Mouse (Mus musculus): ENCODE data around the gene Cyct.

The Cyct gene

GRCm38 (mm10) chr2:76360226-76360625, at the start of gene Cyct:
Gene Cyct (minus strand): TSS chr2:76360450.
- no peak for DNase-seq (ENCODE audit: low spot score in 2 of 2)

- no peak for DNase-seq (ENCODE audit: low spot score in 2 of 2)
These were observed 49.7 kb upstream of the Cyct start for GRCm38 (mm10) chr2:76409986-76410385.

GRCm38 (mm10) chr2:76409526-76409925, 49.3 kb upstream of the Cyct start:
- no peak for DNase-seq (ENCODE audit: low spot score in 2 of 2)

GRCm38 (mm10) chr2:76406937-76407441, 46.7 kb upstream of the Cyct start:
- peak; percentile 43 to 62 for DNase-seq (ENCODE audit: low spot score in 2 of 2)

GRCm38 (mm10) chr2:76406151-76406936, 46.1 kb upstream of the Cyct start, which contains the start of gene Osbpl6:
Gene Osbpl6 (plus strand): TSS chr2:76406508.
- DNase-seq (ENCODE audit: low spot score in 2 of 2) = peak; percentile 34 to 64

GRCm38 (mm10) chr2:76405596-76406150, 45.4 kb upstream of the Cyct start:
- no peak for DNase-seq (ENCODE audit: low spot score in 2 of 2)

- no peak for DNase-seq (ENCODE audit: low spot score in 2 of 2)
These were observed 39.9 kb upstream of the Cyct start for GRCm38 (mm10) chr2:76400178-76400577.

- no peak for DNase-seq (ENCODE audit: low spot score in 2 of 2)
These were observed 26.3 kb upstream of the Cyct start for GRCm38 (mm10) chr2:76386531-76386930.

GRCm38 (mm10) chr2:76378646-76379045, 18.4 kb upstream of the Cyct start:
- DNase-seq (ENCODE audit: low spot score in 2 of 2) = no peak

- no peak for DNase-seq (ENCODE audit: low spot score in 2 of 2)
These were observed 14.4 kb upstream of the Cyct start for GRCm38 (mm10) chr2:76374544-76375206.

GRCm38 (mm10) chr2:76372244-76372643, 12.0 kb upstream of the Cyct start:
- no peak for DNase-seq (ENCODE audit: low spot score in 2 of 2)

- no peak for DNase-seq (ENCODE audit: low spot score in 2 of 2)
These were observed 10.3 kb upstream of the Cyct start for GRCm38 (mm10) chr2:76370656-76370922.

- DNase-seq (ENCODE audit: low spot score in 2 of 2) = peak; percentile 62 to 84
These were observed 9.8 kb upstream of the Cyct start, which contains the start of gene Rbm45 for GRCm38 (mm10) chr2:76369821-76370655. Gene Rbm45 (plus strand): TSS chr2:76369984.

GRCm38 (mm10) chr2:76368861-76369660, 8.8 kb upstream of the Cyct start:
- no peak for DNase-seq (ENCODE audit: low spot score in 2 of 2)

- DNase-seq (ENCODE audit: low spot score in 2 of 2) = peak; percentile 25 to 76
These were observed 7.1 kb upstream of the Cyct start for GRCm38 (mm10) chr2:76367188-76367922.

- DNase-seq (ENCODE audit: low spot score in 2 of 2) = no peak
These were observed 5.6 kb upstream of the Cyct start for GRCm38 (mm10) chr2:76365811-76366210.

- DNase-seq (ENCODE audit: low spot score in 2 of 2) = no peak
These were observed 1.9 kb upstream of the Cyct start for GRCm38 (mm10) chr2:76362111-76362510.

- no peak for DNase-seq (ENCODE audit: low spot score in 2 of 2)
These were observed 12.4 kb downstream of the Cyct start for GRCm38 (mm10) chr2:76347839-76348238.

GRCm38 (mm10) chr2:76342146-76342545, 18.1 kb downstream of the Cyct start:
- no peak for DNase-seq (ENCODE audit: low spot score in 2 of 2)
